In genomic region chr5:43697133-43697532, GRCm38 (mm10) we compare ENCODE assay signal across 15 mouse cellular contexts.
"Had no signal": no experiment of that assay in that cellular context is flagged by ENCODE, and none has a peak within 500 bp of the region (broad histone marks: within the 10 kb centered on the region; RNA-seq: fewer than 3 reads in every experiment).

No protein-coding gene starts in this region.

- H3K27me3 ChIP-seq: kidney, embryonic 15.5 days; midbrain, embryonic 12.5 days; stomach, embryonic 15.5 days had no signal

- H3K4me3 ChIP-seq: kidney, embryonic 15.5 days; left cerebral cortex, adult 2 months; midbrain, embryonic 12.5 days; stomach, embryonic 15.5 days had no signal

- H3K4me1 ChIP-seq: kidney, embryonic 15.5 days; midbrain, embryonic 12.5 days; stomach, embryonic 15.5 days had no signal

- H3K27ac ChIP-seq: kidney, embryonic 15.5 days; left cerebral cortex, adult 2 months; liver, embryonic 14.5 days; macrophage; midbrain, embryonic 12.5 days; stomach, embryonic 15.5 days had no signal

- H3K9me3 ChIP-seq: kidney, embryonic 15.5 days; midbrain, embryonic 12.5 days; stomach, embryonic 15.5 days had no signal

- H3K4me2 ChIP-seq: kidney, embryonic 15.5 days; lung, embryonic 14.5 days; midbrain, embryonic 12.5 days; stomach, embryonic 15.5 days had no signal

- DNase-seq: kidney, postnatal 10 days; kidney, postnatal 36 days; layer of hippocampus, postnatal 36 days; liver, postnatal 0 days; lung, embryonic 14.5 days; right cerebral cortex, postnatal 4 days; thymus, postnatal 25 days had no signal

- ATAC-seq: liver, postnatal 0 days; lung, postnatal 0 days; midbrain, embryonic 16.5 days had no signal

- H3K9ac ChIP-seq: kidney, embryonic 15.5 days; liver, embryonic 14.5 days; liver, postnatal 0 days; lung, embryonic 14.5 days; midbrain, embryonic 12.5 days; stomach, embryonic 15.5 days had no signal
